Mouse (Mus musculus) forebrain, embryonic 14.5 days (tissue): ENCODE measurements at regions not wholly inside any gene's neighbourhood (a gene's known extent, or its start where the extent isn't known, plus 50 kb on each side); places are given as distances from the start of the nearest gene placed in this dataset.
A peak's percentile ranks its signal among the peaks of the same experiment; 100 is the strongest.

Source experiments
- ATAC-seq: fragments of 200-750 bp; cut with Nextera tagmentation; 2 replicates; pipeline ENCODE4 v1.8.0; 2017; ENCODE audit warnings: mild to moderate bottlenecking, moderate library complexity
- DNase-seq: peaks from one replicate; pipeline ENCODE4 v3.0.0-alpha.2; 2015; ENCODE audit warnings: low spot score
- H3K27ac ChIP-seq: fragments of 300-500 bp; sonication (generic); 2 replicates; pipeline ENCODE4 v1.5.1; 2014; ENCODE audit warnings: low read depth, mild to moderate bottlenecking, control low read depth, low read length, moderate library complexity
- H3K27me3 ChIP-seq: fragments of 300-500 bp; sonication (generic); replicated peaks from 2 replicates; pipeline ENCODE4 v1.6.1; 2014; ENCODE audit warnings: low read length, control low read depth, mixed read lengths; ENCODE audit not compliant: control insufficient read depth, insufficient read depth
- H3K36me3 ChIP-seq: fragments of 300-500 bp; sonication (generic); 2 replicates; pipeline ENCODE4 v1.6.1; 2014; ENCODE audit warnings: low read length, control low read depth; ENCODE audit not compliant: control insufficient read depth, insufficient read depth
- H3K4me1 ChIP-seq: fragments of 300-500 bp; sonication (generic); 2 replicates; pipeline ENCODE4 v1.6.1; 2014; ENCODE audit warnings: antibody characterized with exemption, low read length, control low read depth; ENCODE audit not compliant: control insufficient read depth, insufficient read depth
- H3K4me2 ChIP-seq: fragments of 300-500 bp; sonication (generic); 2 replicates; pipeline ENCODE4 v1.6.1; 2014; ENCODE audit warnings: mild to moderate bottlenecking, control low read depth, low read length
- H3K4me3 ChIP-seq: fragments of 300-500 bp; sonication (generic); 2 replicates; pipeline ENCODE4 v1.5.1; 2014; ENCODE audit warnings: low read depth, low read length, control low read depth
- H3K9ac ChIP-seq: fragments of 300-500 bp; sonication (generic); 2 replicates; pipeline ENCODE4 v1.6.1; 2014; ENCODE audit warnings: mild to moderate bottlenecking, low read length, control low read depth, moderate library complexity
- H3K9me3 ChIP-seq: fragments of 300-500 bp; sonication (generic); replicated peaks from 2 replicates; pipeline ENCODE4 v1.6.1; 2016; ENCODE audit warnings: low read length, control low read depth, mixed read lengths; ENCODE audit not compliant: control insufficient read depth
- WGBS: fragments of 180-500 bp; shearing (Covaris S2); extraction: QIAGEN DNeasy Blood & Tissue Kit; methylation state at CpG from one replicate; pipeline ENCODE4 v1.1.7; 2014; 5-methylcytosine and 5-hydroxymethylcytosine counted together

GRCm38 (mm10) chr17:78078381-78078780 is 121.7 kb upstream of the Crim1 start:
- H3K36me3 ChIP-seq = no peaks in the 10 kb centered on the region
- H3K9ac ChIP-seq = no peak overlapping the region
- ATAC-seq (no peak), DNase-seq (no peak)
- H3K27me3 ChIP-seq = no peaks in the 10 kb centered on the region
- whole genome bisulfite sequencing = 49% methylated on average over 1 of the region's 1 CpGs
- no peaks in the 10 kb centered on the region for H3K9me3 ChIP-seq
- H3K27ac ChIP-seq = no peak overlapping the region
- no peaks in the 10 kb centered on the region for H3K4me1 ChIP-seq
- H3K4me2 ChIP-seq = no peak overlapping the region
- no peak overlapping the region for H3K4me3 ChIP-seq

GRCm38 (mm10) chr17:78084419-78084818 is 115.6 kb upstream of the Crim1 start:
- Histone ChIP-seq H3K9ac (no peak overlapping the region), H3K36me3 (no peaks in the 10 kb centered on the region), H3K4me1 (no peaks in the 10 kb centered on the region), H3K9me3 (no peaks in the 10 kb centered on the region), H3K27ac (no peak overlapping the region), H3K27me3 (no peaks in the 10 kb centered on the region), H3K4me3 (no peak overlapping the region), H3K4me2 (no peak overlapping the region)
- ATAC-seq = peak; percentile 66; the same call in 1 of the 2 replicates
- peak; percentile 49 for DNase-seq
- WGBS = 33% methylated on average over 4 of the region's 4 CpGs

GRCm38 (mm10) chr17:78086963-78087362 is 113.1 kb upstream of the Crim1 start:
- Histone ChIP-seq H3K4me2 (no peak overlapping the region), H3K9ac (no peak overlapping the region), H3K9me3 (no peaks in the 10 kb centered on the region), H3K27me3 (no peaks in the 10 kb centered on the region), H3K4me1 (no peaks in the 10 kb centered on the region), H3K27ac (no peak overlapping the region), H3K4me3 (no peak overlapping the region), H3K36me3 (no peaks in the 10 kb centered on the region)
- DNase-seq (no peak), ATAC-seq (no peak)
- 84% methylated on average over 8 of the region's 8 CpGs for WGBS

- H3K9ac ChIP-seq = no peak overlapping the region
- no peak overlapping the region for H3K27ac ChIP-seq
- H3K4me3 ChIP-seq = no peak overlapping the region
- H3K4me2 ChIP-seq = no peak overlapping the region
- no peaks in the 10 kb centered on the region for H3K36me3 ChIP-seq
- no peaks in the 10 kb centered on the region for H3K9me3 ChIP-seq
- no peak for DNase-seq
- no peaks in the 10 kb centered on the region for H3K4me1 ChIP-seq
- H3K27me3 ChIP-seq = no peaks in the 10 kb centered on the region
- WGBS = 12% methylated on average over 1 of the region's 1 CpGs
- no peak for ATAC-seq
Measured at GRCm38 (mm10) chr17:78097699-78098098, 102.3 kb upstream of the Crim1 start.

GRCm38 (mm10) chr17:78108793-78109192 is 91.3 kb upstream of the Crim1 start:
- no peak for DNase-seq

GRCm38 (mm10) chr17:78109364-78110222 is 90.5 kb upstream of the Crim1 start:
- WGBS = 88% methylated on average over 7 of the region's 7 CpGs
- Histone ChIP-seq H3K4me3 (no peak overlapping the region), H3K27me3 (no peaks in the 10 kb centered on the region), H3K27ac (no peak overlapping the region), H3K4me1 (no peaks in the 10 kb centered on the region), H3K9ac (no peak overlapping the region), H3K36me3 (no peaks in the 10 kb centered on the region), H3K4me2 (no peak overlapping the region), H3K9me3 (no peaks in the 10 kb centered on the region)
- no peak for DNase-seq
- no peak for ATAC-seq

More at GRCm38 (mm10) chr17:78108793-78109192, 91.3 kb upstream of the Crim1 start:
- Histone ChIP-seq H3K27me3 (no peaks in the 10 kb centered on the region), H3K4me1 (no peaks in the 10 kb centered on the region), H3K4me3 (no peak overlapping the region), H3K9me3 (no peaks in the 10 kb centered on the region), H3K27ac (no peak overlapping the region), H3K36me3 (no peaks in the 10 kb centered on the region), H3K9ac (no peak overlapping the region), H3K4me2 (no peak overlapping the region)
- WGBS = 96% methylated on average over 6 of the region's 6 CpGs
- no peak for ATAC-seq

GRCm38 (mm10) chr17:78132116-78132515 is 67.9 kb upstream of the Crim1 start:
- Histone ChIP-seq H3K27ac (no peak overlapping the region), H3K4me3 (no peak overlapping the region), H3K27me3 (no peaks in the 10 kb centered on the region), H3K36me3 (no peaks in the 10 kb centered on the region), H3K4me1 (no peaks in the 10 kb centered on the region), H3K9me3 (no peaks in the 10 kb centered on the region), H3K4me2 (no peak overlapping the region), H3K9ac (no peak overlapping the region)
- ATAC-seq = no peak
- DNase-seq = no peak
- 55% methylated on average over 1 of the region's 1 CpGs for WGBS

GRCm38 (mm10) chr17:78137986-78138385 is 62.1 kb upstream of the Crim1 start:
- no peak overlapping the region for H3K9ac ChIP-seq
- 38% methylated on average over 1 of the region's 1 CpGs for WGBS
- no peaks in the 10 kb centered on the region for H3K9me3 ChIP-seq
- no peak; the same call in 1 of the 2 replicates for ATAC-seq
- peak; percentile 25 for DNase-seq
- H3K27me3 ChIP-seq = no peaks in the 10 kb centered on the region
- no peak overlapping the region for H3K4me3 ChIP-seq
- no peaks in the 10 kb centered on the region for H3K4me1 ChIP-seq
- H3K4me2 ChIP-seq = no peak overlapping the region
- H3K36me3 ChIP-seq = no peaks in the 10 kb centered on the region
- H3K27ac ChIP-seq = no peak overlapping the region

- H3K4me2 ChIP-seq = no peak overlapping the region
- H3K27me3 ChIP-seq = no peaks in the 10 kb centered on the region
Measured at GRCm38 (mm10) chr17:78140660-78141059, 59.4 kb upstream of the Crim1 start.

More at GRCm38 (mm10) chr17:78140660-78141059, 59.4 kb upstream of the Crim1 start:
- no peak overlapping the region for H3K27ac ChIP-seq
- no peak for ATAC-seq
- H3K4me1 ChIP-seq = no peaks in the 10 kb centered on the region
- no peaks in the 10 kb centered on the region for H3K36me3 ChIP-seq
- WGBS = 87% methylated on average over 7 of the region's 7 CpGs
- no peak for DNase-seq
- no peak overlapping the region for H3K9ac ChIP-seq
- no peak overlapping the region for H3K4me3 ChIP-seq
- no peaks in the 10 kb centered on the region for H3K9me3 ChIP-seq
